Comparison of ENCODE assay signal across 9 mouse cellular contexts in genomic region chr7:66966541-66967205, GRCm38 (mm10).
DNase-seq lines count a peak whose midpoint lies in the region; ATAC-seq and TF ChIP-seq lines count a peak whose summit lies in the region.
"Had no signal": no experiment of that assay in that cellular context is flagged by ENCODE, and none has a peak within 500 bp of the region (broad histone marks: within the 10 kb centered on the region; RNA-seq: fewer than 3 reads in every experiment).

No protein-coding gene starts in this region.

- H3K4me1 ChIP-seq in forebrain, embryonic 11.5 days (replicated peaks; ENCODE audit: control insufficient read depth, insufficient read depth, low read length): peaks cover 4% of the 10 kb centered on the region; the same call in 1 of the 2 replicates
- peaks cover 64% of the 10 kb centered on the region for H3K4me1 ChIP-seq in limb, embryonic 10.5 days
- peaks cover 46% of the 10 kb centered on the region for H3K4me1 ChIP-seq in neural tube, embryonic 15.5 days

- H3K4me3 ChIP-seq in layer of hippocampus, adult 2 months: no peak overlapping the region
- H3K4me3 ChIP-seq in forebrain, embryonic 11.5 days (ENCODE audit: low read depth, low read length): no peak overlapping the region
- no peak overlapping the region for H3K4me3 ChIP-seq in limb, embryonic 10.5 days
- H3K4me3 ChIP-seq in neural tube, embryonic 15.5 days (replicated peaks): no peak overlapping the region

- no peaks in the 10 kb centered on the region for H3K9me3 ChIP-seq in forebrain, embryonic 11.5 days (ENCODE audit: control insufficient read depth, low read length)
- H3K9me3 ChIP-seq in limb, embryonic 10.5 days (replicated peaks): no peaks in the 10 kb centered on the region
- H3K9me3 ChIP-seq in neural tube, embryonic 15.5 days (replicated peaks): no peaks in the 10 kb centered on the region

- H3K4me2 ChIP-seq in forebrain, embryonic 11.5 days (ENCODE audit: low read depth, low read length, severe bottlenecking): no peak overlapping the region
- H3K4me2 ChIP-seq in neural tube, embryonic 15.5 days: no peak overlapping the region

- no peaks in the 10 kb centered on the region for H3K27me3 ChIP-seq in forebrain, embryonic 11.5 days (ENCODE audit: control insufficient read depth, insufficient read depth, low read length)
- no peaks in the 10 kb centered on the region for H3K27me3 ChIP-seq in limb, embryonic 10.5 days (ENCODE audit: low read depth, poor library complexity, severe bottlenecking)
- H3K27me3 ChIP-seq in neural tube, embryonic 15.5 days (replicated peaks): no peaks in the 10 kb centered on the region

- peak; percentile 58 for ATAC-seq in forebrain, embryonic 11.5 days (replicated peaks; ENCODE audit: low FRiP score)
- peak; percentile 77 for ATAC-seq in neural tube, embryonic 15.5 days (ENCODE audit: low FRiP score)
- ATAC-seq in megakaryocyte, adult 5-6 weeks (ENCODE audit: poor library complexity, severe bottlenecking): no peak

- peak overlapping the region; percentile 2; the same call in 1 of the 2 replicates for H3K27ac ChIP-seq in layer of hippocampus, adult 2 months
- no peak overlapping the region for H3K27ac ChIP-seq in forebrain, embryonic 11.5 days (ENCODE audit: low read depth, low read length)
- H3K27ac ChIP-seq in limb, embryonic 10.5 days: peak overlapping the region; percentile 83
- peak overlapping the region; percentile 83 for H3K27ac ChIP-seq in neural tube, embryonic 15.5 days (replicated peaks)

- WGBS in forebrain, embryonic 11.5 days: 65% methylated on average over 6 of the region's 6 CpGs
- 43% methylated on average over 6 of the region's 6 CpGs for WGBS in limb, embryonic 10.5 days
- WGBS in neural tube, embryonic 15.5 days: 12% methylated on average over 6 of the region's 6 CpGs

- no peaks in the 10 kb centered on the region for H3K36me3 ChIP-seq in forebrain, embryonic 11.5 days (ENCODE audit: control insufficient read depth, insufficient read depth, low read length)
- H3K36me3 ChIP-seq in limb, embryonic 10.5 days: no peaks in the 10 kb centered on the region
- no peaks in the 10 kb centered on the region for H3K36me3 ChIP-seq in neural tube, embryonic 15.5 days

- no peak for DNase-seq in layer of hippocampus, adult 2 months (ENCODE audit: low spot score in 2 of 2)
- no peak for DNase-seq in layer of hippocampus, adult 9-11 months
- DNase-seq in forebrain, embryonic 11.5 days (ENCODE audit: low spot score): peak; percentile 35
- peak; percentile 45 for DNase-seq in limb, embryonic 10.5 days (ENCODE audit: low spot score)
- no peak for DNase-seq in right cerebral cortex, adult 18-20 months
- DNase-seq in adrenal gland, adult 8-10 months: no peak
- DNase-seq: kidney, postnatal 14 days had no signal

- no peak for TF ChIP-seq CTCF in layer of hippocampus, adult 2 months (conservative IDR thresholded peaks at IDR 0.05)

- H3K9ac ChIP-seq in forebrain, embryonic 11.5 days (ENCODE audit: low read length): no peak overlapping the region
- no peak overlapping the region; the same call in 1 of the 2 replicates for H3K9ac ChIP-seq in neural tube, embryonic 15.5 days (replicated peaks)

Comparison
In these comparisons a context has a peak if more than half of its experiments do, and no peak if none do; other contexts are left out.
1. DNase-seq: peak in forebrain, embryonic 11.5 days (single experiment) and limb, embryonic 10.5 days (single experiment); none in layer of hippocampus, adult 2 months (0 of 2), layer of hippocampus, adult 9-11 months (single experiment), right cerebral cortex, adult 18-20 months (single experiment) and adrenal gland, adult 8-10 months (single experiment).